Mouse (Mus musculus) myocyte (in vitro differentiated cells): Measurements from ENCODE around the gene Ipmk.
"Not testable (repeated sequence)": the region's sequence is repeated elsewhere in the genome, so short reads cannot be mapped to it uniquely, and the experiment has no call there.

Experiments
- E2F4 ChIP-seq: IDR thresholded peaks from one replicate; pipeline ENCODE4 v1.6.1; 2011; ENCODE audit warnings: mild to moderate bottlenecking, control low read depth, moderate library complexity; ENCODE audit not compliant: insufficient read depth
- MAX ChIP-seq: IDR thresholded peaks from one replicate; pipeline ENCODE4 v1.6.1; 2011; ENCODE audit warnings: low read depth, mild to moderate bottlenecking, control low read depth
- POLR2A ChIP-seq: IDR thresholded peaks from one replicate; pipeline ENCODE4 v1.6.1; 2011; ENCODE audit warnings: low read depth, mild to moderate bottlenecking, control low read depth, moderate library complexity; ENCODE audit not compliant: insufficient read length
- REST ChIP-seq: IDR thresholded peaks from one replicate; pipeline ENCODE4 v1.6.1; 2011; ENCODE audit warnings: mild to moderate bottlenecking, control low read depth, moderate library complexity; ENCODE audit not compliant: insufficient read depth, insufficient read length
- TCF12 ChIP-seq: IDR thresholded peaks from one replicate; pipeline ENCODE4 v1.6.1; 2011; ENCODE audit warnings: mild to moderate bottlenecking, control low read depth; ENCODE audit not compliant: poor library complexity, insufficient read depth, severe bottlenecking
- USF1 ChIP-seq: IDR thresholded peaks from one replicate; pipeline ENCODE4 v1.6.1; 2011; ENCODE audit warnings: low read depth, mild to moderate bottlenecking, control low read depth, moderate library complexity

GRCm38 (mm10) chr10:71383552-71383924 is 36.0 kb downstream of the Ipmk start:
- TF ChIP-seq E2F4, USF1, POLR2A, REST, MAX, TCF12: not testable (repeated sequence)
